Mouse (Mus musculus): Measurements from ENCODE around the gene Tcf7. TPM values are rescaled to one million over a fixed set of nuclear protein-coding genes. Genes with fewer than 3 reads are reported as not detected.

Gene Tcf7
- polyA plus RNA-seq (2014; fragmentation: Illumina TruSeq; extraction: RNeasy Lipid Tissue Mini Kit (QIAGEN cat#74804); ENCODE audit: low read depth, low replicate concordance), result 78.1 TPM

DNA sequence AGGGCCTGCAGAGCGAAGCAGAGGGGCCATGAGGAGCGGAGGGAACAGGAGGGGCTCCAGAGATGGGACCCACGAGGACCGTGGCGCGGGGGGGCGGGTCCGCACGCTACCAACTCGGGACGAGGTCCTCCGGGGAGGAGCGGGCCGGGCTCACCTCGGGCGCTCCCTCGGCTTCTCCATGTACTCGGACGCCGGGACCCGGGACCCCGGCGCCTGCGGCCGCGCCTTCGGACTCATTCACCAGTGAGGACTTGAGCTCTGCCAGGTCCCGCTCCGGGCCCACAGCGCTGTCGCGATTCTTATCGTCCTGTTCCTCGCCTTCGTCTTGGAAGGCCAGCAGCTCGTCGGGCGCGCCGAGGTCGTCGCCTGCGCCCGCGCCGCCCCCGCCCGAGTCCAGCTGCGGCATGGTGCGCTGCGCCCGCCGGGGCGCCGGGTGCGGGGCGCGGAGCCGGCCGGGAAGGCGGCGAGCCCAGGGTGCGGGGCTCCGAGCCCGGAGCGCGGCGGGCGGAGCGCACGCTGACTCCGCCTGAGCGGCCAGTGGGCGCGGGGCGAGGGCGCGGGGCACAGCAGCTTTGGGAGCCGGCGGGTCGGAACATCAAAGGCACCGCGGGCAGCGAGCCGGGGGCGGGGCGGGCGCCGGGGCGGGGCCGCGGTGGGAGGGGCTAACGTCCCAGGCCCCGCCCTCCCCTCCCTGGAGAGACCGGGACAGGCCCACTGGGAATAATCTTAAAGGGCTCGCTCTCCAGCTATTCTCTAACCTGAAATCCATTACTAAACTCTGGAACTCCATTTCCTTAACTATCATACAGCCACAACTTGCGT, at the start of gene Tcf7:
Gene Tcf7 (minus strand): TSS at position 241 of the 822 bp plus-strand sequence.

DNA sequence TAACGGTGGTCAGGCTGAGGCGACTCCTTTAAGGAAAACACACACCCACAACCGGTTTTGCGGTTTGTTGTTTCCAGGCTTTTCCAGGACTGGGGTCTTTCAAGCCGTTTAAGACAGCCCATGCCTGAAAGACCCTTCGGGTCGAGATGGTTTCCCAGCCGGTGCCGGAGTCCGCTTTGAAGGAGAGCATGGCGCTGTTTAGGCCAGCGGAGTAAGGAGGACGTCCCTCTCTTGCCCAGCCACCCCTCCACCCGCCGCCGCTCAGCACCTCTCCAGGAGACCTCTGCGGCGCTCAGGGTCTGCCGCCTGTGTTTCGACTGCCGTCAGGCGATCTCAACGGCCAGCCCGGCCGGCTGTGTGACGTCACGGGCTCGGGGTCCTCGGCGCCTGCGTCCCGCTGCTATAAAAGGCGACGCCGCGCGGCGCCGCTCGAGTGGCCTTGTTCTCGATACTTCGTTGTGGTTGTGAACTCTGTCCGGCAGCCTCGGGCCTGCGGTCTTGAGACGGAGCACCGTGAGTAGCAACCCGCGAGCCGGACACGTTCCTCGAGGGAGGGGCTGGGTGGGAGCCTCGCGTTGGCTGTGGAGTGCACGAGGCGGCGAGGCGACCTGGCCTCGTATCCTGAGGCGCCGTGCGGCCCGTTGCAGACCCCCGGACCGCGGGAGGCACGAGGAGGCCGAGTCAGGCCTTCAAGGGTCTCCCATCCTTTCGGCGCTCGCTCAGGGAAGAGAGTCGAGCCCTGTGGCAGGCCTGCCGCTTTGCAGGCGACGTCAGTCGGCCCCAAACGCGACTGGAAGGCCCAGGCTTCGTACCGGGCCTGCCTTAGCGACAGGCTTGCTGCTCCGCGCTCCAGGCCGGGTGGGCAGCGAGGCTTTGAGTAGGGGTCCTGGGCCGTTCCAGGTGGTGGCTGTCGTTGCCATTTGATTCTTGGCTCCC, 50.9 kb downstream of the Tcf7 start, which contains the start of gene Skp1a:
Gene Skp1a (plus strand): TSS at position 390 of the 936 bp plus-strand sequence.

DNA sequence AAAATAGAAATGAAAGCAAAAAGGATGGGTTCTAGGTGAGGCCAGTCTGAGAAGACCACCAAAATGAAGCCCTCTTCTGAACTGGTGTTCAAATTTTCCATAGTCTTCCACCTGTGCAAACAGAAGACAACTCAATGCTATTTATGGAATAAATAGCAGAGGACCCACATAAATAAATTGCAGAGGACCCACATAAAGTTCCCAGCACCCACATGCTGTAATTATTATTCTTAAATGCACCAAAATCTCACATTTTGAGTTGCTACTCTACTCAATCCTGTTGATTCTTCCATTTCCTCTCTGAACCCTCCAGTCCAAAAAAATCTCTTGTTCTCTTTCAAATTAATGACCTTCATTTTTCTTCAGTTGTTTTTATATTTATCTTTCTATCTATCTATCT, 68.9 kb downstream of the Tcf7 start, which contains the start of gene Olfr1371:
Gene Olfr1371 (minus strand): TSS at position 101 of the 400 bp plus-strand sequence.

Other genes with a start within 250 kb of the Tcf7 start
- 43.4 TPM for gene Ppp2ca, start 184.3 kb downstream of the Tcf7 start, polyA plus RNA-seq (2014; fragmentation: Illumina TruSeq; extraction: RNeasy Lipid Tissue Mini Kit (QIAGEN cat#74804); ENCODE audit: low read depth, low replicate concordance)
- gene Olfr1373, start 137.5 kb downstream of the Tcf7 start, polyA plus RNA-seq (2014; fragmentation: Illumina TruSeq; extraction: RNeasy Lipid Tissue Mini Kit (QIAGEN cat#74804); ENCODE audit: low read depth, low replicate concordance), result not detected
- not detected for gene Olfr1371, start 69.0 kb downstream of the Tcf7 start, polyA plus RNA-seq (2014; fragmentation: Illumina TruSeq; extraction: RNeasy Lipid Tissue Mini Kit (QIAGEN cat#74804); ENCODE audit: low read depth, low replicate concordance)
- gene Skp1a, start 51.0 kb downstream of the Tcf7 start, polyA plus RNA-seq (2014; fragmentation: Illumina TruSeq; extraction: RNeasy Lipid Tissue Mini Kit (QIAGEN cat#74804); ENCODE audit: low read depth, low replicate concordance), result 261 TPM
- 193 TPM for gene Vdac1, start 77.8 kb upstream of the Tcf7 start, polyA plus RNA-seq (2014; fragmentation: Illumina TruSeq; extraction: RNeasy Lipid Tissue Mini Kit (QIAGEN cat#74804); ENCODE audit: low read depth, low replicate concordance)
- gene 9530068E07Rik, start 113.4 kb upstream of the Tcf7 start, polyA plus RNA-seq (2014; fragmentation: Illumina TruSeq; extraction: RNeasy Lipid Tissue Mini Kit (QIAGEN cat#74804); ENCODE audit: low read depth, low replicate concordance), result 144 TPM